Mouse (Mus musculus): ENCODE data around the gene Gp5. TPM values are rescaled to one million over a fixed set of nuclear protein-coding genes. Genes with fewer than 3 reads are reported as not detected.

Gp5 gene
- polyA plus RNA-seq, 1 experiment from 2014 or later: 0.55 TPM

DNA sequence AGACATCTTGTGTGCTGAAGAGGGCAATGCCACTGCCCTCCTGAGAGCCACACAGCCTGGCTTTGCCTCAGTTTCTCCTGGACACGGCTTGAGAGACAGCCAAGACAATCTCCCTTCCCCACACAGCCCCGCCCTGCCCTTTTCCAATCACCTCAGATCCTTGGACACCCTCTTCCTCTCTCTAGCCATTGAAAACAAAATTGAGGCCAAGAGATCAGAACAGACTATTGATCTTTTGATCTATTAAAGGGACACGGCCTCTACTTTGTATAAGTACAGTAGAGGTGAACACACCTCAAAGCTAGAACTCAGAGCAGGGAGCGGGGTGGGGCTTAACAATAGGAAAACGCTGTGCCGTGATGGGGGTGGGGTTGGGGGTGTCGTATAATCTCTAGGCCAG lies 52.1 kb downstream of the Gp5 start:
- Histone ChIP-seq H3K9ac (no peak overlapping the region), H3K9me3 (no peaks in the 10 kb centered on the region), H3K4me1 (peaks cover 4% of the 10 kb centered on the region; the same call in 1 of the 2 replicates), H3K27ac (no peak overlapping the region), H3K36me3 (no peaks in the 10 kb centered on the region), H3K4me2 (no peak overlapping the region), H3K4me3 (no peak overlapping the region), H3K27me3 (no peaks in the 10 kb centered on the region)
- no peak for ATAC-seq (ENCODE audit: insufficient number of reproducible peaks, low FRiP score, low TSS enrichment, low read depth)
- WGBS: 83% methylated on average over 7 of the region's 7 CpGs

DNA sequence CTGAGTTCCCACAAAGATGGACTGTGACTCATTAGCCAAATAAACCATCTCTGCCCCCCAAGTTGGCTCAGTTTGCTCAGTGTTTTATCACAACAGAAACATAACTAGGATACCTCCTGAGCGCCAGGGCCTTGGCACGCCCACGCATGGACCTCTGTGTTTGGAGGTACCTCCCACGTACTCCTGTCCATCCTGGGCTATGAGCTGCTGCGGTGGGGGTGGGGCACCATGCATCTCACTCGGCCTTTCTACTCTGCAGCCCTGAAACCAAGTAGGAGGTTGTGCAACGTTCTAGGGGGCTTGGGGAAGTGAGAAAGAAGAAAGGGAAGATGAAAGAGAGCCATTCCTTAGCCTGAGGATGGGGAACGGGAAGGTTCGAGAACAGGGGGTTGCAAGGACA lies 52.9 kb downstream of the Gp5 start:
- no peaks in the 10 kb centered on the region for H3K36me3 ChIP-seq
- H3K9me3 ChIP-seq: no peaks in the 10 kb centered on the region
- no peak overlapping the region for H3K4me2 ChIP-seq
- ATAC-seq (ENCODE audit: insufficient number of reproducible peaks, low FRiP score, low TSS enrichment, low read depth): no peak
- H3K9ac ChIP-seq: no peak overlapping the region
- H3K4me3 ChIP-seq: no peak overlapping the region
- H3K27me3 ChIP-seq: no peaks in the 10 kb centered on the region
- H3K27ac ChIP-seq: no peak overlapping the region
- 72% methylated on average over 9 of the region's 9 CpGs for WGBS
- peaks cover 4% of the 10 kb centered on the region; the same call in 1 of the 2 replicates for H3K4me1 ChIP-seq

Other genes with a start within 250 kb of the Gp5 start
- 55.3 and 60.5 TPM in 2 replicates for gene Hes1, start 246.4 kb downstream of the Gp5 start, polyA plus RNA-seq (2015; fragmentation: Nextera tagmentation; extraction: Ambion mirVana)
- not detected in 2 replicates for gene Cpn2, start 43.3 kb downstream of the Gp5 start, polyA plus RNA-seq (2015; fragmentation: Nextera tagmentation; extraction: Ambion mirVana)
- 1.8 and 2.1 TPM in 2 replicates for gene Lrrc15, start 27.5 kb downstream of the Gp5 start, polyA plus RNA-seq (2015; fragmentation: Nextera tagmentation; extraction: Ambion mirVana)
- gene Atp13a3, start 95.2 kb upstream of the Gp5 start, polyA plus RNA-seq (2015; fragmentation: Nextera tagmentation; extraction: Ambion mirVana): 8.1 and 10.2 TPM in 2 replicates
- 17.1 and 18.8 TPM in 2 replicates for gene Tmem44, start 240.1 kb upstream of the Gp5 start, polyA plus RNA-seq (2015; fragmentation: Nextera tagmentation; extraction: Ambion mirVana)

All from limb, embryonic 15.5 days (tissue).